ENCODE assay signal across 8 mouse cellular contexts in genomic region chr11:19014441-19015161, GRCm38 (mm10). TPM values are rescaled to one million over a fixed set of nuclear protein-coding genes. Genes with fewer than 3 reads are reported as not detected.
DNase-seq lines count a peak whose midpoint lies in the region; ATAC-seq and TF ChIP-seq lines count a peak whose summit lies in the region.

No protein-coding gene starts in this region.

- no peak for ATAC-seq in lung, embryonic 14.5 days (ENCODE audit: insufficient read depth)
- no peak for ATAC-seq in heart, embryonic 13.5 days (ENCODE audit: extremely low read depth, insufficient number of reproducible peaks, low FRiP score, low TSS enrichment)
- no peak for ATAC-seq in limb, embryonic 12.5 days (ENCODE audit: insufficient number of reproducible peaks, insufficient read depth, low FRiP score, low TSS enrichment, low read depth)
- no peak for ATAC-seq in neural tube, embryonic 11.5 days (ENCODE audit: insufficient read depth, low FRiP score, low TSS enrichment)

- no peaks in the 10 kb centered on the region for H3K4me1 ChIP-seq in lung, embryonic 14.5 days (ENCODE audit: insufficient read depth)
- peaks cover 43% of the 10 kb centered on the region for H3K4me1 ChIP-seq in heart, embryonic 13.5 days
- peaks cover 29% of the 10 kb centered on the region for H3K4me1 ChIP-seq in limb, embryonic 12.5 days (replicated peaks)
- H3K4me1 ChIP-seq in neural tube, embryonic 11.5 days (ENCODE audit: control insufficient read depth, insufficient read depth, low read length), result peaks cover 30% of the 10 kb centered on the region

- TF ChIP-seq CTCF in lung, embryonic 14.5 days (IDR thresholded peaks at IDR 0.05; ENCODE audit: low read depth), result no peak

- peak; percentile 59 for DNase-seq in lung, embryonic 14.5 days
- no peak for DNase-seq in lung, postnatal 25 days (ENCODE audit: low spot score)
- peak; percentile 61 to 69 for DNase-seq in cerebellum, postnatal 14 days
- peak; percentile 64 for DNase-seq in neural tube, embryonic 11.5 days (ENCODE audit: low spot score)
- no peak for DNase-seq in natural killer cell, adult 2 months (ENCODE audit: low spot score in 2 of 2)
- no peak for DNase-seq in layer of hippocampus, postnatal 25 days (ENCODE audit: extremely low spot score in 1 of 2, low spot score in 1 of 2)

- no peaks in the 10 kb centered on the region for H3K9me3 ChIP-seq in lung, embryonic 14.5 days (ENCODE audit: low read depth, low read length)
- H3K9me3 ChIP-seq in heart, embryonic 13.5 days, result no peaks in the 10 kb centered on the region
- H3K9me3 ChIP-seq in limb, embryonic 12.5 days, result no peaks in the 10 kb centered on the region
- H3K9me3 ChIP-seq in neural tube, embryonic 11.5 days (ENCODE audit: control insufficient read depth, low read length), result no peaks in the 10 kb centered on the region

- H3K36me3 ChIP-seq in lung, embryonic 14.5 days (ENCODE audit: insufficient read depth), result peaks cover 54% of the 10 kb centered on the region
- peaks cover 39% of the 10 kb centered on the region for H3K36me3 ChIP-seq in heart, embryonic 13.5 days
- H3K36me3 ChIP-seq in limb, embryonic 12.5 days, result no peaks in the 10 kb centered on the region
- H3K36me3 ChIP-seq in neural tube, embryonic 11.5 days (ENCODE audit: control insufficient read depth, insufficient read depth, low read length), result no peaks in the 10 kb centered on the region; the same call in 1 of the 2 replicates

- H3K27me3 ChIP-seq in lung, embryonic 14.5 days (ENCODE audit: insufficient read depth, low read length), result no peaks in the 10 kb centered on the region
- H3K27me3 ChIP-seq in heart, embryonic 13.5 days (replicated peaks), result no peaks in the 10 kb centered on the region
- H3K27me3 ChIP-seq in limb, embryonic 12.5 days, result peaks cover 76% of the 10 kb centered on the region
- H3K27me3 ChIP-seq in neural tube, embryonic 11.5 days (ENCODE audit: control insufficient read depth, insufficient read depth, low read length), result no peaks in the 10 kb centered on the region

- H3K27ac ChIP-seq in lung, embryonic 14.5 days (ENCODE audit: low read depth), result peak overlapping the region; percentile 100
- H3K27ac ChIP-seq in heart, embryonic 13.5 days (replicated peaks), result peak overlapping the region; percentile 100
- H3K27ac ChIP-seq in limb, embryonic 12.5 days, result no peak overlapping the region
- H3K27ac ChIP-seq in neural tube, embryonic 11.5 days (ENCODE audit: low read depth, low read length), result peak overlapping the region; percentile 98

- peak overlapping the region; percentile 62 for H3K4me2 ChIP-seq in lung, embryonic 14.5 days
- H3K4me2 ChIP-seq in heart, embryonic 13.5 days, result peak overlapping the region; percentile 70
- H3K4me2 ChIP-seq in limb, embryonic 12.5 days, result peak overlapping the region; percentile 82
- H3K4me2 ChIP-seq in neural tube, embryonic 11.5 days (ENCODE audit: low read depth), result peak overlapping the region; percentile 92

- H3K4me3 ChIP-seq in lung, embryonic 14.5 days (ENCODE audit: low read depth, low read length), result peak overlapping the region; percentile 62
- peak overlapping the region; percentile 84 for H3K4me3 ChIP-seq in heart, embryonic 13.5 days
- H3K4me3 ChIP-seq in limb, embryonic 12.5 days (replicated peaks), result peak overlapping the region; percentile 57
- H3K4me3 ChIP-seq in neural tube, embryonic 11.5 days (ENCODE audit: low read depth, low read length), result peak overlapping the region; percentile 89

- WGBS in lung, embryonic 14.5 days, result under 1% methylated on average over 35 of the region's 35 CpGs
- WGBS in heart, embryonic 13.5 days, result 1% methylated on average over 35 of the region's 35 CpGs
- WGBS in limb, embryonic 12.5 days, result under 1% methylated on average over 35 of the region's 35 CpGs
- WGBS in neural tube, embryonic 11.5 days, result under 1% methylated on average over 35 of the region's 35 CpGs

- H3K9ac ChIP-seq in lung, embryonic 14.5 days, result peak overlapping the region; percentile 86
- peak overlapping the region; percentile 100 for H3K9ac ChIP-seq in heart, embryonic 13.5 days
- peak overlapping the region; percentile 66 for H3K9ac ChIP-seq in limb, embryonic 12.5 days (replicated peaks)
- peak overlapping the region; percentile 99 for H3K9ac ChIP-seq in neural tube, embryonic 11.5 days (ENCODE audit: low read length)

RNA-seq across cellular contexts. Expression of gene Meis1, which starts 4.2 kb away (rescaled TPM):
- 122 and 132 TPM in 2 replicates for polyA plus RNA-seq in lung, embryonic 14.5 days (2014; fragmentation: Nextera tagmentation; extraction: Ambion mirVana)
- 65.4 and 68.5 TPM in 2 replicates for polyA plus RNA-seq in heart, embryonic 13.5 days (2015; fragmentation: Nextera tagmentation; extraction: Ambion mirVana)
- polyA plus RNA-seq in limb, embryonic 12.5 days (2016; fragmentation: Nextera tagmentation; extraction: Ambion mirVana), result 32.4 and 35.1 TPM in 2 replicates
- 183 and 189 TPM in 2 replicates for polyA plus RNA-seq in neural tube, embryonic 11.5 days (2014; fragmentation: Nextera tagmentation; extraction: Ambion mirVana)
- 1 to 10 TPM; 2.1 to 2.9 TPM for total RNA-seq in layer of hippocampus, postnatal 25 days (2021)

Comparison
In these comparisons a context has a peak if more than half of its experiments do, and no peak if none do; other contexts are left out.
1. DNase-seq: peak in lung, embryonic 14.5 days (single experiment), cerebellum, postnatal 14 days (2 of 2) and neural tube, embryonic 11.5 days (single experiment); none in lung, postnatal 25 days (single experiment), natural killer cell, adult 2 months (0 of 2) and layer of hippocampus, postnatal 25 days (0 of 2).
2. Peak in every context shown above with its lines, with median percentiles within 50 percentile points of each other: H3K4me2 ChIP-seq, H3K4me3 ChIP-seq and H3K9ac ChIP-seq.